Mouse (Mus musculus) heart, embryonic 15.5 days (tissue): ENCODE measurements around the gene Atp13a3. TPM values are rescaled to one million over a fixed set of nuclear protein-coding genes. Genes with fewer than 3 reads are reported as not detected.

Experiments used
- ATAC-seq: fragments of 200-750 bp; cut with Nextera tagmentation; replicated peaks from 2 replicates; pipeline ENCODE4 v1.8.0; 2017; ENCODE audit warnings: low read depth, moderate TSS enrichment; ENCODE audit not compliant: insufficient number of reproducible peaks, insufficient read depth, low FRiP score
- H3K27ac ChIP-seq: fragments of 300-500 bp; sonication (generic); 2 replicates; pipeline ENCODE4 v1.5.1; 2015; ENCODE audit warnings: mild to moderate bottlenecking, inconsistent platforms
- H3K27me3 ChIP-seq: fragments of 300-500 bp; sonication (generic); 2 replicates; pipeline ENCODE4 v1.6.1; 2015; ENCODE audit warnings: inconsistent platforms
- H3K36me3 ChIP-seq: fragments of 300-500 bp; sonication (generic); 2 replicates; pipeline ENCODE4 v1.6.1; 2015; ENCODE audit warnings: mild to moderate bottlenecking, inconsistent platforms
- H3K4me1 ChIP-seq: fragments of 300-500 bp; sonication (generic); replicated peaks from 2 replicates; pipeline ENCODE4 v1.6.1; 2015; ENCODE audit warnings: inconsistent platforms
- H3K4me2 ChIP-seq: fragments of 300-500 bp; sonication (generic); 2 replicates; pipeline ENCODE4 v1.6.1; 2015; ENCODE audit warnings: inconsistent platforms, mild to moderate bottlenecking, moderate library complexity
- H3K4me3 ChIP-seq: fragments of 300-500 bp; sonication (generic); 2 replicates; pipeline ENCODE4 v1.5.1; 2015; ENCODE audit warnings: mild to moderate bottlenecking, inconsistent platforms
- H3K9ac ChIP-seq: fragments of 300-500 bp; sonication (generic); 2 replicates; pipeline ENCODE4 v1.6.1; 2015; ENCODE audit warnings: mild to moderate bottlenecking, inconsistent platforms
- H3K9me3 ChIP-seq: fragments of 300-500 bp; sonication (generic); replicated peaks from 2 replicates; pipeline ENCODE4 v1.6.1; 2016; ENCODE audit warnings: inconsistent platforms
- WGBS: fragments of 180-500 bp; shearing (Covaris S2); methylation state at CpG from one replicate; pipeline ENCODE4 v1.1.7; 2015; ENCODE audit warnings: mixed read lengths; 5-methylcytosine and 5-hydroxymethylcytosine counted together
- polyA plus RNA-seq: library from polyadenylated mRNA; unstranded; fragments of >200 nt; fragmentation: Nextera tagmentation; extraction: Ambion mirVana; gene quantifications from 2 replicates; pipeline ENCODE4 v1.2.1, GENCODE M21; 2015

Atp13a3 gene
- polyA plus RNA-seq, 1 experiment from 2014 or later, result 8.4 TPM

- ATAC-seq, result no peak
- no peaks in the 10 kb centered on the region for H3K36me3 ChIP-seq
- no peak overlapping the region for H3K4me3 ChIP-seq
- H3K27ac ChIP-seq, result no peak overlapping the region
- H3K4me2 ChIP-seq, result no peak overlapping the region
- H3K4me1 ChIP-seq, result no peaks in the 10 kb centered on the region
- H3K9me3 ChIP-seq, result no peaks in the 10 kb centered on the region
- no peak overlapping the region for H3K9ac ChIP-seq
- WGBS, result 69% methylated on average over 3 of the region's 3 CpGs
- no peaks in the 10 kb centered on the region for H3K27me3 ChIP-seq
Observed at GRCm38 (mm10) chr16:30412680-30413079, 6.9 kb upstream of the Atp13a3 start.

- H3K4me1 ChIP-seq, result no peaks in the 10 kb centered on the region
- no peaks in the 10 kb centered on the region for H3K9me3 ChIP-seq
- H3K27ac ChIP-seq, result no peak overlapping the region
- ATAC-seq, result no peak
- H3K27me3 ChIP-seq, result no peaks in the 10 kb centered on the region
- no peak overlapping the region for H3K4me3 ChIP-seq
- H3K9ac ChIP-seq, result no peak overlapping the region
- 74% methylated on average over 4 of the region's 4 CpGs for WGBS
- H3K36me3 ChIP-seq, result no peaks in the 10 kb centered on the region
- no peak overlapping the region for H3K4me2 ChIP-seq
Observed at GRCm38 (mm10) chr16:30410914-30411313, 5.1 kb upstream of the Atp13a3 start.

GRCm38 (mm10) chr16:30407513-30407912, 1.7 kb upstream of the Atp13a3 start:
- no peak overlapping the region for H3K9ac ChIP-seq
- H3K27me3 ChIP-seq, result no peaks in the 10 kb centered on the region
- no peaks in the 10 kb centered on the region for H3K36me3 ChIP-seq
- no peak overlapping the region for H3K4me3 ChIP-seq
- no peak for ATAC-seq
- no peak overlapping the region for H3K27ac ChIP-seq
- no peaks in the 10 kb centered on the region for H3K4me1 ChIP-seq
- H3K4me2 ChIP-seq, result no peak overlapping the region
- 71% methylated on average over 2 of the region's 2 CpGs for WGBS
- no peaks in the 10 kb centered on the region for H3K9me3 ChIP-seq

GRCm38 (mm10) chr16:30403528-30403927, 2.2 kb downstream of the Atp13a3 start:
- H3K27ac ChIP-seq, result no peak overlapping the region
- H3K27me3 ChIP-seq, result no peaks in the 10 kb centered on the region
- H3K4me3 ChIP-seq, result no peak overlapping the region
- no peaks in the 10 kb centered on the region for H3K36me3 ChIP-seq
- no peaks in the 10 kb centered on the region for H3K4me1 ChIP-seq
- no peak for ATAC-seq
- WGBS, result 77% methylated on average over 3 of the region's 3 CpGs
- H3K9ac ChIP-seq, result no peak overlapping the region
- H3K4me2 ChIP-seq, result no peak overlapping the region
- H3K9me3 ChIP-seq, result no peaks in the 10 kb centered on the region

- H3K4me1 ChIP-seq, result peaks cover 12% of the 10 kb centered on the region
- H3K4me3 ChIP-seq, result no peak overlapping the region
- H3K9me3 ChIP-seq, result no peaks in the 10 kb centered on the region
- no peaks in the 10 kb centered on the region for H3K36me3 ChIP-seq
- ATAC-seq, result no peak
- H3K4me2 ChIP-seq, result no peak overlapping the region
- H3K9ac ChIP-seq, result no peak overlapping the region
- peak overlapping the region; percentile 11; the same call in 1 of the 2 replicates for H3K27ac ChIP-seq
- WGBS, result 27% methylated on average over 15 of the region's 15 CpGs
- H3K27me3 ChIP-seq, result no peaks in the 10 kb centered on the region
Observed at GRCm38 (mm10) chr16:30397127-30398057, 8.4 kb downstream of the Atp13a3 start.

GRCm38 (mm10) chr16:30395136-30395535, 10.6 kb downstream of the Atp13a3 start:
- no peak overlapping the region for H3K4me2 ChIP-seq
- WGBS, result 66% methylated on average over 2 of the region's 2 CpGs
- no peaks in the 10 kb centered on the region for H3K36me3 ChIP-seq
- no peaks in the 10 kb centered on the region for H3K9me3 ChIP-seq
- H3K27me3 ChIP-seq, result no peaks in the 10 kb centered on the region
- no peak overlapping the region for H3K27ac ChIP-seq
- no peak overlapping the region for H3K4me3 ChIP-seq
- peaks cover 17% of the 10 kb centered on the region for H3K4me1 ChIP-seq
- ATAC-seq, result no peak
- no peak overlapping the region for H3K9ac ChIP-seq

- no peaks in the 10 kb centered on the region for H3K9me3 ChIP-seq
- no peak for ATAC-seq
- H3K4me1 ChIP-seq, result peaks cover 30% of the 10 kb centered on the region
- no peaks in the 10 kb centered on the region for H3K36me3 ChIP-seq
- 67% methylated on average over 5 of the region's 5 CpGs for WGBS
- H3K4me2 ChIP-seq, result no peak overlapping the region
- no peak overlapping the region for H3K4me3 ChIP-seq
- H3K27me3 ChIP-seq, result no peaks in the 10 kb centered on the region
- peak overlapping the region; percentile 22; the same call in 1 of the 2 replicates for H3K27ac ChIP-seq
- H3K9ac ChIP-seq, result no peak overlapping the region
Observed at GRCm38 (mm10) chr16:30390650-30391340, 15.0 kb downstream of the Atp13a3 start.

- Histone ChIP-seq H3K4me3 (peak overlapping the region; percentile 96; the same call in 1 of the 2 replicates), H3K9ac (no peak overlapping the region), H3K4me2 (peak overlapping the region; percentile 92), H3K4me1 (peaks cover 30% of the 10 kb centered on the region), H3K27ac (peak overlapping the region; percentile 76), H3K27me3 (no peaks in the 10 kb centered on the region), H3K9me3 (no peaks in the 10 kb centered on the region), H3K36me3 (no peaks in the 10 kb centered on the region)
- 44% methylated on average over 9 of the region's 9 CpGs for WGBS
- ATAC-seq, result no peak; the same call in 1 of the 2 replicates
Observed at GRCm38 (mm10) chr16:30389831-30390649, 15.7 kb downstream of the Atp13a3 start.

GRCm38 (mm10) chr16:30389210-30389684, 16.5 kb downstream of the Atp13a3 start:
- Histone ChIP-seq H3K4me3 (peak overlapping the region; percentile 96), H3K36me3 (no peaks in the 10 kb centered on the region), H3K9ac (peak overlapping the region; percentile 90), H3K27me3 (no peaks in the 10 kb centered on the region), H3K4me2 (peak overlapping the region; percentile 92), H3K4me1 (peaks cover 30% of the 10 kb centered on the region), H3K9me3 (no peaks in the 10 kb centered on the region), H3K27ac (peak overlapping the region; percentile 76)
- ATAC-seq, result no peak
- WGBS, result 3% methylated on average over 17 of the region's 17 CpGs

GRCm38 (mm10) chr16:30388522-30389209, 17.1 kb downstream of the Atp13a3 start:
- no peaks in the 10 kb centered on the region for H3K9me3 ChIP-seq
- ATAC-seq, result peak; percentile 89
- peaks cover 30% of the 10 kb centered on the region for H3K4me1 ChIP-seq
- peak overlapping the region; percentile 96 for H3K4me3 ChIP-seq
- no peaks in the 10 kb centered on the region for H3K36me3 ChIP-seq
- H3K27me3 ChIP-seq, result no peaks in the 10 kb centered on the region
- peak overlapping the region; percentile 92 for H3K4me2 ChIP-seq
- under 1% methylated on average over 45 of the region's 76 CpGs for WGBS
- peak overlapping the region; percentile 76 for H3K27ac ChIP-seq
- peak overlapping the region; percentile 90 for H3K9ac ChIP-seq
